Mouse (Mus musculus) embryo, embryonic 10 days (tissue): ENCODE results near the gene Amt.
"Not testable (repeated sequence)": the region's sequence is repeated elsewhere in the genome, so short reads cannot be mapped to it uniquely, and the experiment has no call there.

Experiments
- DNase-seq: peaks from one replicate; pipeline ENCODE4 v3.0.0-alpha.2; 2015; ENCODE audit warnings: low spot score

The Amt gene

DNA sequence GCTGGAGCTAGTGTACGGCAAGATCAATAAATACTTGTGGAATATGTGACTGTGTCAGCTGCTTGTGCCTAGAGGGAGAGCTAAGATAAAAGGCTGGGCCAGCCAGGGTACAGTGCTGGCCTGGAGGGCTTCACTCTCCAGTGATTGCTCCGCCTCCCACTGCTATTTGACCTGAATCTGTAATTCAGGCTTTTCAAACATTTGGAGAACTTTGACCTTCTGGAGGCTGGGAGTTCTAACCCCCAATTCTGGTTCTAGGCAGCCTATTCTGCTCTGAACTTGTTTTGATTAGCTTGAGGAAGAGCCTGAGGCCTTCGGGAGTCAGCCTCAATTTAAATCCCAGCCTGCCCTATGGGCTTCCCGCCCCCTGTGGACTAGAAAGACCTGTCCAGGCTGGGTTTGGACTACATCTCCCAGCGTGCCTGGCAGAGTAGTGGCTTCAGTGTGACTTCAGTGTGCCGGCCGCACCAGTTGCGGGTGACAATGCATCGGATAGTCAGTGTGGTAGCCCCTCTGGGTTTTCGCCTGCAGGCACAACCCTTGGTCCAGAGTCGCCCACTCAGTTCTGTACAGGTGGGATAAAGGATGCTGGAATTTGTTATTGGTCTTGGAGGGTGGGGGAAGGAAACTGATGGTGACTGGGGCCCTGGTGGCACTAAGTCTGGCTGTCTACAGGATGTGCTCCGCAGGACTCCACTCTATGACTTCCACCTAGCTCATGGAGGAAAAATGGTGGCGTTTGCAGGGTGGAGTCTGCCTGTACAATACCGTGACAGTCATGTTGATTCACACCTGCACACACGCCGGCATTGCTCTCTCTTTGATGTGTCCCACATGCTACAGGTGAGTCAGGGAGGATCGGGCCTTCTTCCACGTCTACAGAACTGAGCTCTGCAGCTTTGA is at the start of gene Amt:
Gene Amt (plus strand): TSS at position 401 of the 903 bp plus-strand sequence.
- peak; percentile 86 for DNase-seq

DNA sequence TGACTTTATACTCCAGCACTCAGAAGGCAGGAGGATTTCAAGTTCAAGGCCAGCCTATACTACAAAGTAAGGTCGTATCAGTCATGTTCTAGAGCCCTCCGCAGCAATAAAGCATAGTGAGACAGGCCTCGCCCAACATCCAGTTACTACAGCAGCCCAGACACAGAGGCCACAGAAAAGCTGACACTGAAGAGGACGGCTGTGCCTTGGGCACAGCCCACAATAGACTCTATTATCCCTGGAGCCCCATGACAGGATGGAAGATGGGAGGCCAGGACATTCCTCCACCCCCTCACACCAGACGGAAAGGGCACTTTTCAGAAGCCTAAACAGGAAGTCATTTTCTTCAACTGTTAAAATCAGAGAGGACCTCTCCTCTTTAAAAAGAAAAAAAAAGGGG is 47.7 kb upstream of the Amt start:
- DNase-seq, result no peak

- no peak for DNase-seq
These were observed 44.8 kb upstream of the Amt start for GRCm38 (mm10) chr9:108251877-108252276.

DNA sequence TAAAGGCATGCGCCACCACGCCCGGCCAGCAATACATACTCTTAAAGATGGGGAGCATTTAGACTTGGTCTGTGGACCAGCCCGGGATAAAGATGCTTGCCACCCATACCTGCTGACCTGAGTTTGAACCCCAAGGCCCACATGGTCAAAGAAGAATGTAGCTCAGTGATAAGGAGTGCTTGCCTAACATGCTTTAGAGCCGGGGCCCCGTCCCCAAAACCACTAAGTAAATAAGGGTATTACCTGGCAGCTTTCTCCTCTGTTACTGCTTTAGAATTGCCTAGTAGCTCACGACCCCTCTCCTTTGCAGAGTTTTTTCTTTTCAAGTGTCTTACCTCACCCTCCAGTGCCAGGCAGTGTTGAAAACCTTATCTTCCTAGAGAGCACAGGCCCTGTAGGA is 43.9 kb upstream of the Amt start:
- DNase-seq, result no peak

DNA sequence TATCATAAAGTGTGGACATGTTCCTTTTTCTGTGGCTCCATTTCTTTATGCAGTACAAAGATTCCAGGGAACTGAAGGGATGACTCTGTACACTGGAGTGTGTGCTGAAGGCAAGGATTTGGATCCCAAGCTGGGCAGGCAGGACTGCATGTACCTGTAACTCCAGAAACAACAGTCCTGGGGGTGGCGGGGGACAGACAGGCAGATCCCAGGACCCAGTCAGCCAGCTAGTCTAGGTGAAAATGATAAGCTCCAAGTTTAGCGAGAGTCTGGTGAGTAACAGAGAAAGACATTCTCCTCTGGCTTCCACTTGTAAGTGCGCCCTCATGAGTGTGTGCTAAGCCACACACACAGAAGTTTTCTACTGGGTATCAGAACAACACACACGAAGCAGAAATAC is 36.1 kb upstream of the Amt start:
- no peak for DNase-seq

DNA sequence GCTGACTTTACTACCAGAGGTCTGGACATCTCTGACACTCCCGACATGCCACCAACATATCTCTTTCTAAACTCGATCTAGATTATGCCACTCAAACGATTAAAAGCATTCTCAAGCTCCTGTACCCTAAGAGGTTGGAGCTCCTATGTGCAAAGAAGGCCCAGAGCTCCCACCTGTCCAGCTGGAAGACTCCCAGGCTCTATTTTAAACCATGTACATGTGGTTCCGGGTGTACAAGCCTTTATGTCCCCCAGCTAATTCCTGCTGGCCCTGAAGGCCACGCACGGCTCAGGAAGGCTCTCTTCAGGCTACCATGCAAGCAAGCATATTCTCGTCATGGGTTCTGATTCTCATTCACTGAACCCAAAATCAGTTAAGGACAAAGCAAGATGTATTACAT is 34.8 kb upstream of the Amt start:
- no peak for DNase-seq

DNA sequence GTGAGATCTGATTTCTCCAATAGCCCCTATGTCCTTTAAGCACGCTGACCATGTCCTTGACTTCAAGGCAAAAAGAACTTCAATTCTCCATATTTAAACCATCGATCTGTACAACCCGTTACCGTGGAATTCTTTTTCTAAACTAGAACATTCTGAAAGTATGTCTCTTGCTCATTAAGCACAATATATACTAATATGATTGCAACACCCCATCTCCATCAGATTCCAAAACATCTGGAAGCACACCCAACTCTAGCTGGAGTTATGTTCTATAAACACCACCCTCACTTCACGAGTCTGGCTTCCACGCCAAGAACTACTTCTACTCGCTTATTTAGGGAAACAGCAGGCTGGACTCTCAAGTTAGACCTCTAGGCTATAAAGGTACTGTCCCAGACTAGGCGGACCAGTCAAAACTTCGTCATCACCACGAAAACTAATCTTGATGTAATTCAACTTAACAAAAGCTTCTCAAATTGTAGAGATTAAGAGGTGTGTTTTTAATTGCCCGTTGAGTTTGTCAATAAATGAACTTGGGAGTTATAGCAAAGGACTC is 34.1 kb upstream of the Amt start:
- no peak for DNase-seq

DNA sequence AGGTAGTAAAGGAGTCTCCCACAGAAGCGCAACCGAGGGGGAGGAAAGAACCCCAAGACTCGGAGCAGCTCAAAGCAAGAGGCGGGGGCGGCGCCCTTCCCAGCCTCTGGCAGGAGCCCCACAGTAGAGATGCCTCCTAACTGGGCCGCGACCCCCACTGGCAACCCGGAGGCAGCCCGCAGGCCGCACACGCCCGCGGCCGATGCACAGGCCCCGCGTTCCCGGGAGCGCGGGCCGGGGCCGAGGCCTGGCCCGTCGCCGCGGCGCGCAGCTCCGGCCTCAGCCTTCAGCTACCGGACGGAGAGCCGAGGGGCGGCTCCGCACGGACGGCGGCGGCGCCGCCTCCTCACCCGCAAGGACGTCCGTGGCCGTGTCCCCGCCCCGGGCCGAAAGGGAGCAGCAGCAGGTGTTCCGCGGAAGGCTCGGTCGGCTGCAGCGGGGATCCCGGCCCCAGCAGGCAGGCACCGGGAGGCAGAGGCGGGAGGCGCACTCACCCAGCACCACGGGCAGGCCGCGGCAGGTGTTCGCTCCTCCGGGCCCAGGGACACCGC is 33.4 kb upstream of the Amt start:
- DNase-seq, result no peak

- peak; percentile 97 for DNase-seq
These were observed 32.9 kb upstream of the Amt start, which contains the start of gene Dag1 for GRCm38 (mm10) chr9:108263690-108264190. Gene Dag1, minus strand, starts transcription at chr9:108263958.

- DNase-seq, result peak; percentile 44
These were observed 32.3 kb upstream of the Amt start for GRCm38 (mm10) chr9:108264191-108264921.

DNA sequence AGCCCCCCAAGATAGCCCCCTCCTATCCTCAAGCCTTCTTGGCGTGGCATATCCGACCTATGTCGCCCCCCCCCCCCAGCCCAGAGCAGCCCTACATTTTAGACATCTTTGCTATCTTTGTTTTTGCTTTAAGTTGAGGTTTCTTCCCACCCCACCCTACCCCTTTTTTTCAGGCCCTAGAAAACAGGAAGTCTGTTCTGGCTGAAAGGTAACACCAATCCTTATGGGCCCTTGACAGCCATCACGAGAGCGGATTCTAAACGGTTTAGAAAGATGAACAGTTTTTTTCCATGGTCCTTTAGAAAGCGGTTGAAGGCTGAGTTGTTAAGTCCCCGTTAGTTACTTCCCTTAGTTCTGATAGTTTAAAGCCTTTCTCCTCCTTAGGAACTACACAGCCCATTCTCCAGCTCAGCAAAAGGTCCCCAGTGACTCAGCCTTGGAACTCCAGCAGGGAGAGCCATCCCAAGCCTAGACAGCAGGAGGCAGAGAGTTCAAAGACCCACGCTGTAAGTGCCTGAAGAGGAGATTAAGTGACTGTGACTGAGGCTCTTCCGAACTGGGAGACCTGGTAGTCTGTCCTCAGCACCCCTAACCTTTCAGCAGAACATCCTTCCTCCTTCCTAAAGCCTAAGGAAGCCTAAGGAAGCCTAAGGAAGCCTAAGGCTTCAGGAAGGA is 30.3 kb upstream of the Amt start:
- no peak for DNase-seq

GRCm38 (mm10) chr9:108267691-108268090 is 29.0 kb upstream of the Amt start:
- DNase-seq, result no peak

DNA sequence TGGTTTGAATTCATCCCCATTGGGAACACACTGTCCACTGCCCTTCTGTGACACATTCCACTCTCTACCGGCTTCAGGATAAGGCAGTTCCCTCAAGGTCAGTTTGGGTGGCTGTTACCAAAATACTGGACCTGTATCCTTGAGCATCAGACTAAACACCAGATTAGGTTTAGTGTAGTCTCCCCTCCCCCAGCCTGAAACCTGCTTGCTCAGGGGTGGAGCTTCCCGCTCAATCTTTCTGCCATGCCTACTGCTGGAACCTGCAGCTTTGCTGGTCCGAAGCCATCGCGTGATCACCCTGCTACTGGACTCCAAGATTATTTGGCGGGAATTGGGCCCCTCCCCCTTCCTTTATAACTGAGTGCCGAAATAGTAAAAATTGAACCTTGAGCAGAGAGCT is 28.0 kb upstream of the Amt start:
- DNase-seq, result not testable (repeated sequence)

DNA sequence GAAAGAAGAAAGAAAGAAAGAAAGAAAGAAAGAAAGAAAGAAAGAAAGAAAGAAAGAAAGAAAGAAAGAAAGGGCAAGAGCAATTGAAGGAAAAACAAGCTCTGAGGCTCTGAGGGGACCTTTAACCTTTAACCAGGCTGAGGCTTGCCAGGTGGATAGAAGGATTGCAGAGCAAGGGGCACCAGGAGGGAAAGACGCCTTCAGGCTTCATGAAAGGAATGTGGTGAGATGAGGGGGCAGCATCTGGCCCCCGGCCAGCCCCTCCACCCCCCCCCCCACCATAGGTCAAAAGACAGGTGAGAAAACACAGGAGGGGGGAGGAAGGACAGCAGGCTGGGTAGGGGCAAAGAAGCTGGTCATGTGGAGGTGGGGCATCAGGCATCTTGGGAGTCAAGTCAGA is 24.7 kb upstream of the Amt start:
- no peak for DNase-seq

- no peak for DNase-seq
These were observed 24.0 kb upstream of the Amt start for GRCm38 (mm10) chr9:108272691-108273090.

DNA sequence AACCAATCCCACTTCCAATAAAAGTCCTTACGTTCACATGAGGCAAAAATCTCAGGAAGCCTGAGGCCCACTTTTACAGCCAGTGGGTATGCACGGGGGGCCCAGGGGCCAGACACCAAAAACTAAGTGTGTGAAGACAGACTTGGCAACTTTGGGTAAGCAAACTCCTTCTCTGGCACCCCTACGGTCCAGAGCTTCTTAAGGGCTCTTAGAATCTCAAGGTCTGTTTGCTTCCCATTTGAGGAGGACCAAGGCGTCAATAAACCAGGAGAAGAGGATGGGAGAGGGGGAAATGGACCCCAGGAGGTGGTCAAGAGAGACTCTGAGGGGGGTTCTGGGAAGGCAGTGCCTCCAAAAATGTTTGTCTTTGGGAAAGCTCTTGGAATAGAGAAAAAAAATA is 23.2 kb upstream of the Amt start:
- no peak for DNase-seq

DNA sequence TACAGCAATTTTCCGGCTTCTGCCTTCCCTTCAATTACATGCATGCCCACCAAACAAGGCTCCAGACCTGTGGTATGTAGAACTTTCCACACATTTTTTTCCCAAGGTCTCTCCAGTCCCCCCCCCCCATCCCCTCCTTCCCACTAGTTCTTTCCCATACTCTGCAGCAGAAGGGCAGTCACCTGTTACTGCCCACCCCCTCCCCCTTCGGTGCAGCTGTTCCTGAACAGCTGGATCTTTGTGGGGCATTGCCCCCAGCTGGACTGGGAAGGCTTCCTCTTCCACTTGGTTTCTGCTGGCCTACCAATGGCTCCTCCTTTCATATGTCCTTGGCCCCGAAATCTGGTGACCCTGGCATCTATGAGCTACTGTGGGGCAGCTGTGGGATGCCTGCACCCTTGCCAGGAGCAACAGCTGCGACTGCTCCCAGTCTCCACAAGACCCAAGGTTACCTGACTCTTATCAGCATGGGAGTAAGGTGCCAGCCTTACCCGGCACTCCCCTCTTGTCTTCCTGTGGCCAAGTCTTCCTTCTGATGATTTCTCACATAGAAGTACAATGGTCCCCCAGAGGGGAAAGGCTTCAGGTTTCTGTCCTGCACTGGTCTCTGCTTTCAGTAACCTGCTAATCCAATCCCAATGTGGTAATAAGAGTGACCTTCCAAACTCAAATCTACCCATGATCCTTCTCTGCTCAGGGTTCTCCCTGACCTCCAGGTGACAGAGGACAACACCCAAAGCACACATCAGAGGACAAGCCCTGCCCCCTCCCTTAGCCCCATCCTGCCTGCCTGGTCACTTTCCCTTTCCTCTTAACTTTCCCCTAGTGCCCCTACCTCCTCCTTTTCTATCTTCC is 21.9 kb upstream of the Amt start:
- no peak for DNase-seq

- DNase-seq, result no peak
These were observed 21.4 kb upstream of the Amt start for GRCm38 (mm10) chr9:108275331-108275659.

- DNase-seq, result peak; percentile 48
These were observed 17.8 kb upstream of the Amt start for GRCm38 (mm10) chr9:108278697-108279450.
